Mouse (Mus musculus): ENCODE results near the gene Gm21778. TPM values are rescaled to one million over a fixed set of nuclear protein-coding genes. Genes with fewer than 3 reads are reported as not detected.

The Gm21778 gene
- total RNA-seq (2023): not detected

GRCm38 (mm10) chrY:5942160-5942559 lies at the start of gene Gm21778:
Gene Gm21778 (plus strand): TSS chrY:5942460.

Other genes with a start within 250 kb of the Gm21778 start
- gene Gm20914, start 216.5 kb upstream of the Gm21778 start, total RNA-seq (2023): not detected
- not detected for gene Gm28171, start 149.1 kb upstream of the Gm21778 start, total RNA-seq (2023)

Data from monocyte, adult 59 days (primary cell).